Mouse (Mus musculus): ENCODE results near the gene Tmem132c. TPM values are rescaled to one million over a fixed set of nuclear protein-coding genes. Genes with fewer than 3 reads are reported as not detected.

Tmem132c gene
- polyA plus RNA-seq, 1 experiment from 2014 or later = 0.93 TPM

GRCm38 (mm10) chr5:127396889-127397288 is 155.3 kb downstream of the Tmem132c start:
- Histone ChIP-seq H3K9ac (ENCODE audit: low read length) (no peak overlapping the region), H3K4me1 (ENCODE audit: control insufficient read depth, insufficient read depth, low read length) (no peaks in the 10 kb centered on the region; the same call in 1 of the 2 replicates), H3K27ac (ENCODE audit: low read length) (no peak overlapping the region), H3K4me2 (ENCODE audit: low read depth, low read length) (no peak overlapping the region), H3K27me3 (ENCODE audit: control insufficient read depth, insufficient read depth, low read length) (no peaks in the 10 kb centered on the region), H3K4me3 (ENCODE audit: low read length) (no peak overlapping the region), H3K36me3 (ENCODE audit: control insufficient read depth, insufficient read depth) (no peaks in the 10 kb centered on the region), H3K9me3 (replicated peaks; ENCODE audit: control insufficient read depth, low read length) (0 out of 2 replicates have a peak, but pooled peaks cover 2% of the 10 kb centered on the region)
- 43% methylated on average over 9 of the region's 9 CpGs for WGBS
- 0 out of 2 replicates have a peak, but pooled peaks have one; percentile 45 for ATAC-seq (replicated peaks; ENCODE audit: extremely low read depth, insufficient read depth, low FRiP score)

- 32% methylated on average over 7 of the region's 7 CpGs for WGBS
- Histone ChIP-seq H3K9ac (ENCODE audit: low read length) (no peak overlapping the region), H3K4me3 (ENCODE audit: low read length) (no peak overlapping the region), H3K9me3 (replicated peaks; ENCODE audit: control insufficient read depth, low read length) (0 out of 2 replicates have a peak, but pooled peaks cover 2% of the 10 kb centered on the region), H3K4me2 (ENCODE audit: low read depth, low read length) (no peak overlapping the region), H3K36me3 (ENCODE audit: control insufficient read depth, insufficient read depth) (no peaks in the 10 kb centered on the region), H3K27ac (ENCODE audit: low read length) (no peak overlapping the region), H3K4me1 (ENCODE audit: control insufficient read depth, insufficient read depth, low read length) (no peaks in the 10 kb centered on the region; the same call in 1 of the 2 replicates), H3K27me3 (ENCODE audit: control insufficient read depth, insufficient read depth, low read length) (no peaks in the 10 kb centered on the region)
- no peak for ATAC-seq (replicated peaks; ENCODE audit: extremely low read depth, insufficient read depth, low FRiP score)
These were observed 156.4 kb downstream of the Tmem132c start for GRCm38 (mm10) chr5:127398010-127398409.

GRCm38 (mm10) chr5:127405391-127406000 is 163.9 kb downstream of the Tmem132c start:
- Histone ChIP-seq H3K27me3 (ENCODE audit: control insufficient read depth, insufficient read depth, low read length) (no peaks in the 10 kb centered on the region), H3K4me3 (ENCODE audit: low read length) (no peak overlapping the region), H3K27ac (ENCODE audit: low read length) (no peak overlapping the region), H3K4me1 (ENCODE audit: control insufficient read depth, insufficient read depth, low read length) (peaks cover 2% of the 10 kb centered on the region), H3K9me3 (replicated peaks; ENCODE audit: control insufficient read depth, low read length) (0 out of 2 replicates have a peak, but pooled peaks cover 2% of the 10 kb centered on the region), H3K9ac (ENCODE audit: low read length) (no peak overlapping the region), H3K36me3 (ENCODE audit: control insufficient read depth, insufficient read depth) (no peaks in the 10 kb centered on the region), H3K4me2 (ENCODE audit: low read depth, low read length) (peak overlapping the region; percentile 19)
- peak; percentile 82 for ATAC-seq (replicated peaks; ENCODE audit: extremely low read depth, insufficient read depth, low FRiP score)
- 28% methylated on average over 18 of the region's 18 CpGs for WGBS

GRCm38 (mm10) chr5:127406014-127406655 is 164.5 kb downstream of the Tmem132c start:
- 32% methylated on average over 9 of the region's 9 CpGs for WGBS
- Histone ChIP-seq H3K9me3 (replicated peaks; ENCODE audit: control insufficient read depth, low read length) (0 out of 2 replicates have a peak, but pooled peaks cover 2% of the 10 kb centered on the region), H3K27me3 (ENCODE audit: control insufficient read depth, insufficient read depth, low read length) (no peaks in the 10 kb centered on the region), H3K4me3 (ENCODE audit: low read length) (no peak overlapping the region), H3K4me2 (ENCODE audit: low read depth, low read length) (peak overlapping the region; percentile 19; the same call in 1 of the 2 replicates), H3K36me3 (ENCODE audit: control insufficient read depth, insufficient read depth) (no peaks in the 10 kb centered on the region), H3K9ac (ENCODE audit: low read length) (no peak overlapping the region), H3K4me1 (ENCODE audit: control insufficient read depth, insufficient read depth, low read length) (peaks cover 2% of the 10 kb centered on the region), H3K27ac (ENCODE audit: low read length) (no peak overlapping the region)
- ATAC-seq (replicated peaks; ENCODE audit: extremely low read depth, insufficient read depth, low FRiP score) = no peak

GRCm38 (mm10) chr5:127416536-127416935 is 174.9 kb downstream of the Tmem132c start:
- H3K4me2 ChIP-seq (ENCODE audit: low read depth, low read length) = no peak overlapping the region
- no peaks in the 10 kb centered on the region for H3K9me3 ChIP-seq (replicated peaks; ENCODE audit: control insufficient read depth, low read length)
- WGBS = 52% methylated on average over 7 of the region's 7 CpGs
- no peak for ATAC-seq (replicated peaks; ENCODE audit: extremely low read depth, insufficient read depth, low FRiP score)
- H3K27me3 ChIP-seq (ENCODE audit: control insufficient read depth, insufficient read depth, low read length) = no peaks in the 10 kb centered on the region
- no peak overlapping the region for H3K4me3 ChIP-seq (ENCODE audit: low read length)
- no peak overlapping the region for H3K27ac ChIP-seq (ENCODE audit: low read length)
- H3K36me3 ChIP-seq (ENCODE audit: control insufficient read depth, insufficient read depth) = no peaks in the 10 kb centered on the region
- no peak overlapping the region for H3K9ac ChIP-seq (ENCODE audit: low read length)
- no peaks in the 10 kb centered on the region for H3K4me1 ChIP-seq (ENCODE audit: control insufficient read depth, insufficient read depth, low read length)

GRCm38 (mm10) chr5:127423936-127424335 is 182.3 kb downstream of the Tmem132c start:
- no peak for ATAC-seq (replicated peaks; ENCODE audit: extremely low read depth, insufficient read depth, low FRiP score)
- H3K4me3 ChIP-seq (ENCODE audit: low read length) = no peak overlapping the region
- no peak overlapping the region for H3K27ac ChIP-seq (ENCODE audit: low read length)
- H3K9me3 ChIP-seq (replicated peaks; ENCODE audit: control insufficient read depth, low read length) = no peaks in the 10 kb centered on the region
- no peak overlapping the region for H3K9ac ChIP-seq (ENCODE audit: low read length)
- no peaks in the 10 kb centered on the region for H3K27me3 ChIP-seq (ENCODE audit: control insufficient read depth, insufficient read depth, low read length)
- no peaks in the 10 kb centered on the region for H3K4me1 ChIP-seq (ENCODE audit: control insufficient read depth, insufficient read depth, low read length)
- H3K36me3 ChIP-seq (ENCODE audit: control insufficient read depth, insufficient read depth) = no peaks in the 10 kb centered on the region
- no peak overlapping the region for H3K4me2 ChIP-seq (ENCODE audit: low read depth, low read length)

- no peaks in the 10 kb centered on the region for H3K36me3 ChIP-seq (ENCODE audit: control insufficient read depth, insufficient read depth)
- no peak overlapping the region for H3K4me3 ChIP-seq (ENCODE audit: low read length)
- no peak overlapping the region for H3K27ac ChIP-seq (ENCODE audit: low read length)
- ATAC-seq (replicated peaks; ENCODE audit: extremely low read depth, insufficient read depth, low FRiP score) = no peak
- WGBS = 69% methylated on average over 10 of the region's 10 CpGs
- no peaks in the 10 kb centered on the region for H3K9me3 ChIP-seq (replicated peaks; ENCODE audit: control insufficient read depth, low read length)
- no peaks in the 10 kb centered on the region for H3K27me3 ChIP-seq (ENCODE audit: control insufficient read depth, insufficient read depth, low read length)
- no peak overlapping the region for H3K9ac ChIP-seq (ENCODE audit: low read length)
- H3K4me1 ChIP-seq (ENCODE audit: control insufficient read depth, insufficient read depth, low read length) = no peaks in the 10 kb centered on the region
- H3K4me2 ChIP-seq (ENCODE audit: low read depth, low read length) = no peak overlapping the region
These were observed 187.5 kb downstream of the Tmem132c start for GRCm38 (mm10) chr5:127429124-127429523.

GRCm38 (mm10) chr5:127431561-127431960 is 190.0 kb downstream of the Tmem132c start:
- Histone ChIP-seq H3K4me1 (ENCODE audit: control insufficient read depth, insufficient read depth, low read length) (no peaks in the 10 kb centered on the region), H3K27me3 (ENCODE audit: control insufficient read depth, insufficient read depth, low read length) (no peaks in the 10 kb centered on the region), H3K4me3 (ENCODE audit: low read length) (no peak overlapping the region), H3K36me3 (ENCODE audit: control insufficient read depth, insufficient read depth) (no peaks in the 10 kb centered on the region), H3K9ac (ENCODE audit: low read length) (no peak overlapping the region), H3K27ac (ENCODE audit: low read length) (no peak overlapping the region), H3K9me3 (replicated peaks; ENCODE audit: control insufficient read depth, low read length) (no peaks in the 10 kb centered on the region), H3K4me2 (ENCODE audit: low read depth, low read length) (no peak overlapping the region)
- no peak for ATAC-seq (replicated peaks; ENCODE audit: extremely low read depth, insufficient read depth, low FRiP score)
- WGBS = 70% methylated on average over 9 of the region's 9 CpGs

GRCm38 (mm10) chr5:127436836-127437235 is 195.2 kb downstream of the Tmem132c start:
- no peaks in the 10 kb centered on the region for H3K36me3 ChIP-seq (ENCODE audit: control insufficient read depth, insufficient read depth)
- H3K27me3 ChIP-seq (ENCODE audit: control insufficient read depth, insufficient read depth, low read length) = no peaks in the 10 kb centered on the region
- H3K4me1 ChIP-seq (ENCODE audit: control insufficient read depth, insufficient read depth, low read length) = no peaks in the 10 kb centered on the region
- 87% methylated on average over 5 of the region's 5 CpGs for WGBS
- no peak for ATAC-seq (replicated peaks; ENCODE audit: extremely low read depth, insufficient read depth, low FRiP score)
- no peak overlapping the region for H3K27ac ChIP-seq (ENCODE audit: low read length)
- H3K4me3 ChIP-seq (ENCODE audit: low read length) = no peak overlapping the region
- no peak overlapping the region for H3K4me2 ChIP-seq (ENCODE audit: low read depth, low read length)
- H3K9me3 ChIP-seq (replicated peaks; ENCODE audit: control insufficient read depth, low read length) = peaks cover 7% of the 10 kb centered on the region
- H3K9ac ChIP-seq (ENCODE audit: low read length) = no peak overlapping the region

Data from heart, embryonic 16.5 days (tissue).